8 mouse cellular contexts compared by ENCODE assay signal in the genomic region with DNA sequence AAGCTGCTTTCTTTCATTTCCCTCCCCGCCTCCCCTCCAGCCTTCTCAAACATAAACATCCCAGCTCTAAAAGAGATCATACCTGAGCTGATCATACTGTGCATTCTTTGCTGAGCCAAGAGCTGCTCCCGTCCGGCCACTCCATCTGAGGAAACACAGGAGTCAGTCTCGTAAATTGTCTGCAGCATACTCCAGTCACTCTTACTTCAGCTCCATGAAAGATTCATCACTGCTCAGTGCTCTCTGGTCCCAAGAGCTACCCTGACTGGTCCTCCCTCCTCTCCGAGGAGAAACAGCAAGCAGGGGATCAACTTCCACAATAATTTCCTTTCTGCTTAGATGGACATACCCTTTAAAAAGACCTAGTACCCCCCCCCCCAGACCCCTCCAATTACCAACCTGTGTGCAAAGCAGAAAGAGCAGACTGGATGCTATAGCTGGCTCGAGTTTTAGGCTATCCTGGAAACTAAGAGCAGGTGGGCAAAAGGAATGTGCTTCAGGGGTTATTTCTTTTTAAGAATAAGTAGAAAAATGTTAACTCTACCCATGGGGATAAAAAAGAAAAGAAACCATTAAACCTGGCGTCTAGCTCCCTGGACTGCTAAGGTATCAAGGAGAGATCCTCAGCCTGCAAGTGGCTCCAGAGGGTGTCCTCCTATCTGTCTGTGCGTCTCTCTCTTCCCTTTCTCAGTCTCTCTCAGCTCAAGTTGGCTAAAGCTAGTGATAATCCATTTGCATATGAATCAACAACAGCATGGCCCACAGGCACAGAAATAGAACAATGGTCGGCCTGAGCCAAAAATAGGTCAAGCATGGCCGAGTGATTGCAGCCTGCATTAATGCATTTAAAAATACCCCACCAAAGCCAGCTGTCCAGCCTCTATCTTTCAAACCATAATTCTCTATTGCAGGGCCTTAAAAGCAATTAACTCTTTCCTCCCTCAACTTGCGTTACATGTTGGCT.
DNase-seq lines count a peak whose midpoint lies in the region; ATAC-seq and TF ChIP-seq lines count a peak whose summit lies in the region.

No protein-coding gene starts in this region.

- no peak overlapping the region for H3K9ac ChIP-seq in limb, embryonic 11.5 days (ENCODE audit: low read length)

- ATAC-seq in limb, embryonic 11.5 days (ENCODE audit: insufficient number of reproducible peaks, low FRiP score, low TSS enrichment, low read depth) = no peak

- WGBS in bone marrow, adult 2 months = 66% methylated on average over 11 of the region's 11 CpGs
- WGBS in limb, embryonic 11.5 days = 26% methylated on average over 11 of the region's 11 CpGs
- 84% methylated on average over 11 of the region's 11 CpGs for WGBS in thymus, adult 2 months

- H3K27me3 ChIP-seq in limb, embryonic 11.5 days (ENCODE audit: control insufficient read depth, insufficient read depth, low read length) = no peaks in the 10 kb centered on the region
- no peaks in the 10 kb centered on the region for H3K27me3 ChIP-seq in thymus, adult 2 months (ENCODE audit: control insufficient read depth, insufficient read depth, low read length)

- no peaks in the 10 kb centered on the region; the same call in 1 of the 2 replicates for H3K4me1 ChIP-seq in bone marrow, adult 2 months (ENCODE audit: control insufficient read depth, insufficient read depth, low read length)
- peaks cover 4% of the 10 kb centered on the region; the same call in 1 of the 2 replicates for H3K4me1 ChIP-seq in embryonic fibroblast, embryonic 13.5 days (ENCODE audit: control insufficient read depth, insufficient read depth, low read length)
- H3K4me1 ChIP-seq in limb, embryonic 11.5 days (ENCODE audit: control insufficient read depth, insufficient read depth, low read length) = peaks cover 14% of the 10 kb centered on the region
- no peaks in the 10 kb centered on the region for H3K4me1 ChIP-seq in thymus, adult 2 months (replicated peaks; ENCODE audit: control insufficient read depth, insufficient read depth, low read length)

- TF ChIP-seq POLR2A in bone marrow, adult 2 months (IDR thresholded peaks at IDR 0.05; ENCODE audit: borderline replicate concordance, control insufficient read depth, low read depth, low read length) = no peak
- no peak for TF ChIP-seq POLR2A in embryonic fibroblast, embryonic 13.5 days (IDR thresholded peaks at IDR 0.05; ENCODE audit: low read depth, low read length)
- TF ChIP-seq POLR2A in thymus, adult 2 months (IDR thresholded peaks at IDR 0.05; ENCODE audit: control insufficient read depth, extremely low read depth, insufficient read depth, low read length, poor library complexity) = no peak

- H3K4me3 ChIP-seq in bone marrow, adult 2 months (replicated peaks; ENCODE audit: control insufficient read depth, low read depth, low read length) = peak overlapping the region; percentile 8
- 0 out of 2 replicates have a peak overlapping the region, but pooled peaks have one; percentile 10 for H3K4me3 ChIP-seq in embryonic fibroblast, embryonic 13.5 days (ENCODE audit: insufficient read depth, low read length)
- no peak overlapping the region for H3K4me3 ChIP-seq in limb, embryonic 11.5 days (ENCODE audit: low read depth, low read length)
- no peak overlapping the region for H3K4me3 ChIP-seq in thymus, adult 2 months (ENCODE audit: control insufficient read depth, insufficient read depth, low read length)

- H3K9me3 ChIP-seq in limb, embryonic 11.5 days (ENCODE audit: control insufficient read depth, low read length) = no peaks in the 10 kb centered on the region

- no peak overlapping the region for H3K27ac ChIP-seq in bone marrow, adult 2 months (ENCODE audit: control insufficient read depth, insufficient read depth, low read depth, low read length, poor library complexity)
- peak overlapping the region; percentile 85 for H3K27ac ChIP-seq in embryonic fibroblast, embryonic 13.5 days (ENCODE audit: insufficient read depth, low read length)
- no peak overlapping the region for H3K27ac ChIP-seq in limb, embryonic 11.5 days (replicated peaks; ENCODE audit: low read depth, low read length)
- H3K27ac ChIP-seq in thymus, adult 2 months (ENCODE audit: control insufficient read depth, insufficient read depth, low read length) = no peak overlapping the region

- H3K4me2 ChIP-seq in limb, embryonic 11.5 days (ENCODE audit: low read depth, severe bottlenecking) = peak overlapping the region; percentile 12; the same call in 1 of the 2 replicates

- DNase-seq in kidney, adult 9 months = peak; percentile 2
- no peak for DNase-seq in kidney, adult 11 months
- peak; percentile 62 for DNase-seq in heart, postnatal 4 days
- DNase-seq in limb, embryonic 11.5 days (ENCODE audit: low spot score) = peak; percentile 27
- peak; percentile 51 for DNase-seq in retina, postnatal 7 days (ENCODE audit: low read depth, low spot score)
- DNase-seq in thymus, adult 2 months = no peak

- no peak for TF ChIP-seq CTCF in bone marrow, adult 2 months (IDR thresholded peaks at IDR 0.05; ENCODE audit: control insufficient read depth, insufficient read depth, low read length)
- TF ChIP-seq CTCF in embryonic fibroblast, embryonic 13.5 days (IDR thresholded peaks at IDR 0.05; ENCODE audit: borderline replicate concordance, insufficient read depth, low read length) = no peak
- no peak for TF ChIP-seq CTCF in thymus, adult 2 months (IDR thresholded peaks at IDR 0.05; ENCODE audit: borderline replicate concordance, control insufficient read depth, extremely low read depth, insufficient read depth, low read length, poor library complexity)

- H3K36me3 ChIP-seq in limb, embryonic 11.5 days (ENCODE audit: control insufficient read depth, insufficient read depth, low read length) = no peaks in the 10 kb centered on the region
- no peaks in the 10 kb centered on the region for H3K36me3 ChIP-seq in thymus, adult 2 months (ENCODE audit: control insufficient read depth, insufficient read depth, low read length)

Comparison
In these comparisons a context has a peak if more than half of its experiments do, and no peak if none do; other contexts are left out.
1. DNase-seq: peak in kidney, adult 9 months (single experiment), heart, postnatal 4 days (single experiment), limb, embryonic 11.5 days (single experiment) and retina, postnatal 7 days (single experiment); none in kidney, adult 11 months (single experiment) and thymus, adult 2 months (single experiment).
2. H3K4me3 ChIP-seq: peak in bone marrow, adult 2 months (single experiment) and embryonic fibroblast, embryonic 13.5 days (single experiment); none in limb, embryonic 11.5 days (single experiment) and thymus, adult 2 months (single experiment).